Mouse (Mus musculus): Measurements from ENCODE around the gene Dhrs7b.
"Not testable (repeated sequence)": the region's sequence is repeated elsewhere in the genome, so short reads cannot be mapped to it uniquely, and the experiment has no call there.

Dhrs7b gene

DNA sequence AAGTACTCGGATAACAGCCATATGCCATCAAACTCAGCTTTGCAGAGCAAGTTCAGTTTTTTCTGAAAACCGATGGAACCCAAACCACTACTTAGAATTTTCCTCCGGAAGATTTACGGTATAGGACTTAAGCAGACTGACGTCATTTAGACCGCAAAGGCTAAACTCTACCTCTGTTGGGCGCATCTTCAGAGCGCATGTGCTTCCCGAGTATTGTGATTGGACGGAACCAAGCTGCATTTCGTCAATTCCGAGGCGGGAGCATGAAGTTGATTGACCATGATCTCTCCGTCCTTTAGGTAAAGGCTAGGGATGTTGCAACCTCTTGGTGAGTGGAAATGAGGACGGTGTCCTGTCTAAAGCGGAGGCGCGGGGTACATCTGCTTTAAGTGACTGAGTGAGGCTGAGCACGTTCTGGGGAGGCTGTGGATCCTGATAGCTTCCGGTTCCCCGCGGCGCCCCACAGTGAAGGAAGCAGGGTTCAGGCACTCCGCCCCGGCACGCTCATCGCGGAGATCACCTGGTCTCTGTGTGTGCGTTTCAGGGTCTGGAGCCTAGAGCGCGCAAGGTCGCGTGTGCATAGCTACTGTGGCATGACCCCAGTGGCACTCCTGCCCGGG, at the start of gene Dhrs7b:
TSS of gene Dhrs7b (plus strand) at position 199 of the 620 bp plus-strand sequence.
- peak; percentile 94 for DNase-seq

DNA sequence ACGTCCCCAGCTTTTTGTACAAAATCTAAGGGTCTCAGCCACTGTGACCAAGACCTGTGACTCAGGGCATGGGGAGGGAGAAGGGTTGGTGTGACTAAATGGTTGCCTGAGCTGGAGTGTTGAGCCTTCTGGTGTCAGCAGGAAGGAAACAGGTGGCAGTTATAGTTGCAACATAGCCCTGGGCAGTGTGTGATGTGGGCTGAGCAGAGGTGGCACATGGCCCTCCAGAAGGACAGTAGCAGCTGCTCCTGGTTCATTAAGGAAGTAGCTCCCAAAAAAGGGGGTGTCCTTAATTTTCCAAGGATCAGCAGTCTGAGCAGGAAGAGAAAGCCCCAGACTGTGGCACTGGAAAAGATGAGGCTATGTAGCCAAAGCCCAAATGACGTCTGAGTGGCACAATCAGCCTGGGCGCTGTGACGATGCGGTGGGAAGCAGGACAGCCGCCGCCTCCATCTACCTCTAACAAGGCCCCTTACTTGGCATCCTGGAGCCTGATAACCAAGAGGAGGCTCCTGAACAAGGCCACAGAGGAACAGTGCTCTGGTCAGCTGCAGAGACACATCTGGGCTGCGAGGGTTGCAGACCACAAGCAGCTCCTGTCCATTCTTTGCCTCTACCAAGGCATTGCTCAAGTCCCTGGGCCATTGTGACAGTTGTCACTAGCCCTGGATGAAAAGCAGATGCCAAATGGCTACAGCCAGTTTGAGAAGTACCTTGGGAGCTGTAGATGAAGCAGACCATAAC, 46.1 kb upstream of the Dhrs7b start:
- no peak for DNase-seq

GRCm38 (mm10) chr11:60787595-60787994, 42.8 kb upstream of the Dhrs7b start:
- DNase-seq, result peak; percentile 23

- no peak for DNase-seq
Observed at GRCm38 (mm10) chr11:60790472-60790871, 40.0 kb upstream of the Dhrs7b start.

DNA sequence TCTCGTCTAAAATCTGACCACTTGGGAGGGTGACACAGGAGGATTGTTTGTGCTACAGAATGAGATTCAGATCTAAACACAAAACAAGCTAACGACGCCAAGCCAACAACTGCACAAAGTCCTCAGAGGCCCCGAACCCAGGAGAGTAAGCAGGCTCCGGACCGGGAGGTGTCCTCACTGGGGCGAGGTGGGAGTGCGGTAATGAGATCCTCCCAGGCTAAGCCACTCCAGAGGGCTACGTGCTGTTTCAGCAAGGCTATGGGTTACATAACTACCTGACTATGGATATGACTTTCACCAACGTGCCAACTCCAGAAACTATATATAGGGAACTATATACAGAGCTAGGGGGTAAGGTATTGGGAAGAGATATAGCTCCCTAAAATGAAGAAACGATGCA, 34.1 kb upstream of the Dhrs7b start:
- DNase-seq, result no peak

DNA sequence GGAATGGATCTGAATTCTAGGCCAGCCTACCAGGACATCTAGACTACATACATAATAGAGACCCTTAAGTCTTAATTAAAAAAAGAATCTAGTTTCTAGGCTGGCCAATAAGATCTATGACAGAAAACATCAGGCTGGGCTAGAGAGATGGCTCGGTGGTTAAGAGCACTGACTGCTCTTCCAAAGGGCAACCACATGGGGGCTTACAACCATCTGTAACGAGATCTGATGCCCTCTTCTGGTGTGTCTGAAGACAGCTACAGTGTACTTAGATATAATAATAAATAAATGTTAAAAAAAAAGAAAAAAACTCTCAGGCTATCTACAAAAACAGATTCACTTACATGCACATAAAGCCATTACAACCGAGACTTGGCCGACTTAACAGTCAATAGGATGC, 30.5 kb upstream of the Dhrs7b start:
- DNase-seq, result no peak

DNA sequence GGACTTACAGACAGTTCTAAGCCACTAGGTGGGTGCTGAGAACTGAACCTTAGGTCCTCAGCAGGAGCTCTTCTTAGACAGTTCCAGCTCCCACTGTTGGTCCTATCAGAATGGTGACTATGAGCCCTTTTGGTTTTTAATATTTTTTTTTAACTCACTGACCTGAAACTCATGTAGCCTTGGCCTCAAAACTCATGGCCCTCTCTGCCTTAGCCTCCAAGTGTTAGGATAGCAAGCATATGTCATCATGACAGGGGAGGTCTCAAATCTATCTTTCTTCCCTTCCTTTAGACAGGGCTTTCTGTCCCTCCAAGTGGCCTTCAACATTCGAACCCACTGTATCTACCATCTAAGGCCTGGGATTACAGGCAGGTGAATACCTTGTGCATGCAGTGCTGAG, 29.5 kb upstream of the Dhrs7b start:
- DNase-seq, result no peak

DNA sequence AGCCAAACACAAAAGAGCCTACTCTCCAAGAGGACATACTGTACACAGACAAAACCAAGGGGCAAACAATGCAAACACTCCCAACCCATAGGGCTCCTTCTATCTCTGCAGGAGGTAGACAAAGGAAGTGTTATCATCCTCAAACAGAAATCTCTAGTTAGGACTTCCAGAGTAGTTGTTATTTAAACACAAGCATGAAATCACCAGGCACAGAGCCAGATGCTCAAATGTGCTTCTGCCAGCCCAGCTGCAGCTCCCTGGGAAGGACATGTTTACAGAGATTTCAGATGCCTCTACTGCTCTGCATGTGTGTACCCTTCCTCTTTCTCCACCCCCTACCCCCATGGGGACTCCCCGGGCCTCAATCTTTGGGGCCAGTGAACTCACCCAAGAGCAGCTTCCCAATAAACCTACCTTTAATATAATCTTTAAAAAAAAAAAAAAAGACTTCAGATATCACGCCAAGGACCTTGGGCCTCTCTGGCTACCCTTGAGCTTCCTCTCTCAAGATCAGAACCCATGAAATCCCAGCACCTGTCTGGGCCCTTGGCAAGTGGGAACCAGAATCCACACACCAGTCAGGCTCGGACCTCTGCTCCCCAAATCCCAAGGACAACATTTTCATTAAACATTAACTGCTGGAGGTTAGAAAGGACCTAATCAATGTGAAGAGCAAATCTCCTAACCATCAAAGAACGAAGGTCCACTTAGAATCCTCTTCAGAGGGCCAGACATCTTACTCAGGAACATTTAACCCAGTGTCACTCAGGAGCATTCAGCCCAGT, 22.0 kb upstream of the Dhrs7b start:
- DNase-seq, result no peak

DNA sequence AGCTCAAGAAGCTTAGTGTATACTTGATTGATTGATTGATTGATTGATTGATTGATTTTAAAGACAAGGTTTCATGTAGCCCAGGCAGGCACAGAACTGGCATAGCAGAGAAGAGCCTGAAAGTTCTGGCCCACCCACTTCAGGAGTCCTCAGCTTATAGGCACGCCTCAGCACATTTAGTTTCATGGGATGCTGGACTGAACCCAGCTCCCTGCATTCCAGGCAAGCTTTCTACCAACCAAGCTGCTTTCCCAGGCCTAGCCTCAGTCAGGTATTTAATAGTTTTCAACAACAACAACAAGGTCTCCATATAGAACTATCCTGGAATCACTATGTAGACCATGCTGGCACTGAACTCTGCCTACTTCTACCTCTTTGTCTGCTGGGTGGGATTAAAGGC, 20.9 kb upstream of the Dhrs7b start:
- no peak for DNase-seq

DNA sequence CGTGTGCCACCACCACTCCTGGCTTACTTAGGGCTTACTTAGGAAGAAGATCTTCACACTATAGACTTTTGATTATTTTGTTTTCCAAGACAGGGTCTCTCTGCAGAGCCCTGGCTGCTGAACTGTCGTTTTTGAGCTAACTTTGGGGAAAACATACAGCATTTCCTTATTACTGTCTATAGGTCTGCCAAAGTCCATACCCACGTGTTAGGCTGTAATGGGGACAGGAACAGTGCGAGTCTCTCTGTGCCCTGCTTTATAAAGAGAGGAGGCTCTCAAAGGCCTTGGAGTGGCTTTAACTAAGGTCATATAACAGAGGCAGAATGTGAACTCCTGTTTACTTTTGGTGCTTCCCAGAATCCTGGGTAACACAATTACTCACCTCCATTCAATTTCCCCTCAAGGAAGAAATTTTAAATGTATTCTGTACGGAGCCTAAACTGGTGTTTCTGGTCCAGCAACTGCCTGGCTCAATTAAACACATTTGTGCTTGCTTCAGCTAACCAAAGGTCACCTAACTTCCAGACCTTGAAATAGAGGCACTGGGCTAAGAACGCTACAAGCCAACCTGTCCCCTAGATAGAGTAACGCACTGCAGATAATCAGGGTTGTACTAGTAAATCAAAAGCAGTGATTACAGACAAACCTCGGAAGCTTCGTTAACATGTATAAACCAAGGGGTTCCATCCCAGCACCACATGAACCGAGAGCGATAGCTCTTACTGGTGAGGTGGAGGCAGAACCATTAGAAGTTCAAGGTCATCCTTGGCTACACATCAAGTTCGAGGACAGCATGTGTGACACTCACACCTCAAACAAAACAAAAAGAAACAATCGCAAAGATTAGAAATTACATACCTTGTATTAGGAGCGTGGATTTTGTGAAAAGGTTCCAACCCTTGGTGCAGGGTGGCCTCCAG, 20.1 kb upstream of the Dhrs7b start:
- no peak for DNase-seq

GRCm38 (mm10) chr11:60811054-60811460, 19.4 kb upstream of the Dhrs7b start:
- DNase-seq, result peak; percentile 95

DNA sequence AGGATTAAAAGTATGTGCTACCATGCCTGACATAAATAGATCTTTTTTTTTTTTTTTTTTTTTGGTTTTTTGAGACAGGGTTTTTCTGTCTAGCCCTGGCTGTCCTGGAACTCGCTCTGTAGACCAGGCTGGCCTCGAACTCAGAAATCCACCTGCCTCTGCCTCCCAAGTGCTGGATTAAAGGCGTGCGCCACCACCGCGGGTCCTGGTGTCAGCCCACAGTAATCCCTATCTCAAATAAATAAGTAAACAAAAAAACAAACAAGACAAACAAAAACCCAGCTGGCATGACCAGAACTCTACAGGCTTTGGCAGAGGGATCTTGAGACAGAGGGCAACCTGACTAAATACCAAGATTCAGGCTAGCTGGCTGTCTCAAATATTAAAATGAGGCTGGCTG, 18.8 kb upstream of the Dhrs7b start, which contains the start of gene Shmt1:
TSS of gene Shmt1 (minus strand) at position 101 of the 400 bp plus-strand sequence.
- not testable (repeated sequence) for DNase-seq

GRCm38 (mm10) chr11:60816398-60816797, 14.0 kb upstream of the Dhrs7b start:
- no peak for DNase-seq

- DNase-seq, result no peak
Observed at GRCm38 (mm10) chr11:60823771-60824170, 6.7 kb upstream of the Dhrs7b start.

- DNase-seq, result no peak
Observed at GRCm38 (mm10) chr11:60825191-60825590, 5.2 kb upstream of the Dhrs7b start.

DNA sequence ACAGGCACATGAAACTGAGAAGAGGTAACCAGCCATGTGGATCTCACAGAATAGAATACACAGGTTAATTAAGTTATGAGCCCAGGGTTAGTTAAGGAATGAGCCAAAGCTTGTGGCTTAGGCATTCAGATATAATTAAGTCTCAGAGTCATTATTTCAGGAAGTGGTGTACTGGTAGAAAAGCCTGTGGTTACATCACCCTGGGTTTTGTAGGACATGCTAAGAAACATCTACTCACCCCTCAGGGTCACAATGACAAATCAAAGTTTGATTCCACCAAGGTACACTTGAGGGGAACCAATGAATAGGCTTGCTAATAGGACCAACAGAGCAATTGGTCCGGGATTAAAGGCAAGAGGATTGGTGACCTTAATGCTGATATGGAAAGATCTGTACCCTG, 3.7 kb upstream of the Dhrs7b start:
- no peak for DNase-seq

DNA sequence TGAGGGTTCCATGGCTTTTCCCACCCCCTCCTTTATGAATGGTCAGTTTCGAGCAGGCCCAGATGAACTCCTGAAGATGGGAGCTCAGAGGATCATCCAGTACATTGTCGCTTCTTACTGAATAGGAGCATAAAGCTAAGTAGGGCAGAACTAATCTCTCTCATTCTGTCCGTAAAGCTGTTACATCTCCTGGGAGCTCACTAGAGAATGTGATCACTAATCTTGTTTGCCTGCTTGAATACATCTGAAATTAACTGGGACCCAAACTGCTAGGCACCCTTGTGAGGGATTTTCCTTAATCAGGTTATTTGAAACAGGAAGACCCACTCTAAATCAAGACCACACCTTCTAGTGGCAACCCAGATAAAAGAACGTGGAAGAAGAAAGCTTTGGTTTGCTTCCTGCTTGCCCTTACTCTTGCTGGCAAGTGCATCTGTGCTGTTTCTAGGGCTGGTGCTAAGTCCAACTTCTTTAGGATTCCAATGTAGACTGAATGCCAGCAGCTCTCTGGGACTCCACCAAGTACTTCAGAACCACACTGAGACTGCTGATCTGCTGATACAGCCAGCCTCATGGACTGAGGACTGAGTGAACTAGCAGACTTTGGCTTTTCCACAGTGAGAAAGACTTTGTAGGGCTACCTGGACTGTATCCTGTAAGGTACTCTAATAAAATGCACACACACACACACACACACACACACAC, 3.0 kb upstream of the Dhrs7b start:
- peak; percentile 85 for DNase-seq

DNA sequence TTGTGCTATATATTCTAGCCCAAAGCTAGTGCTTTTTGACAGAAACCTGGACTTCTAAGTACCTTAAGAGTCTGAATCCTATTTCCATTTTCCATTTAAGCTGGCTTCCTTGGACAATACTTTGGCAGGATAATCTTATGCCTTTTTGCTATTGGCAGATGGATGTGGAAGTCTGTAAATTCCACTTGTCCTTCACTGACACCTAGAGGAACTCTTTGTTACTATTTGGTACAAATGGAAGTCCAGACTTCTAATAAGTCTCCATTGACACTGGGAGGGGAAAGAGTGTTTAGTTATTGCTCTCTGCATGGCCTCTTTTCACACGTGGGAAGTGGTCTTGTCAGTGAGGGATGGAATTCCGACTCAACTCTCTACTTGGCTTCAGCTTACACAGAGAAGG, 1.5 kb upstream of the Dhrs7b start:
- DNase-seq, result peak; percentile 56

- DNase-seq, result no peak
Observed at GRCm38 (mm10) chr11:60836897-60837296, 6.5 kb downstream of the Dhrs7b start.

GRCm38 (mm10) chr11:60837644-60838406, 7.4 kb downstream of the Dhrs7b start:
- DNase-seq, result no peak
